Mouse (Mus musculus): ENCODE measurements around the gene Oxt.
"Not testable (repeated sequence)": the region's sequence is repeated elsewhere in the genome, so short reads cannot be mapped to it uniquely, and the experiment has no call there.

The Oxt gene

DNA sequence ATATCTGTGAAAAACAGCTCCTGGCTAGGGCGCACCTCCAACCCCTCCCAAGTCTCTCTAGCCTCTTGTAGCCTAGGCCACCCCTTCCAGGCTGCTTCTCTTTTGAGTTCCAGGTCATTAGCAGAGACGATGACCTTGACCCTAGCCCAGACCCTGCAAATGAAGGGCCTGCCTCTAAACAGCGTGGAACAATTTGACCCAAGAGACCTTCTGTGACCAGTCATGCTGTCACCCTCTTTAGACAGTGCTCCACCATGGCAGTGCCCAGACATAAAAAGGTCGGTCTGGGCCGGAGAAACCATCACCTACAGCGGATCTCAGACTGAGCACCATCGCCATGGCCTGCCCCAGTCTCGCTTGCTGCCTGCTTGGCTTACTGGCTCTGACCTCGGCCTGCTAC lies at the start of gene Oxt:
Oxt (plus strand) TSS at position 301 of the 400 bp plus-strand sequence.
- no peak for DNase-seq (ENCODE audit: low spot score)

DNA sequence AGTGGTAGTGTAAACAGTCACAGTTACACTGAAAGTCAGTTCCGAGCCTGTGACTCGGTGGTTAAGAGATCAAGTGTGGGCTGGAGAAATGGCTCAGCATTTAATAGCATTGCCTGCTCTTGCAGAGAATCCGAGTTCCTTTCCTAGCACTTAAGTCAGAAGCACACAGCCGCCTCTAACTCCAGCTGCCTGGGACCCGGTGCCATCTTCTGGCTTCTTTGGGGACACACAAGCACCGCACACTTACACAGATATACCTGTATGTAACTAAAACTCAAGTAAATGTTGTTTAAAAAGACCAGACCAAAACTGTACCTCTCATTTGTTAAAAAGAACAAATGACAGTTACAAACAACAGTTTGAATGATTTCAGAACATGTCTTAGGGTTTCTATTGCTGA lies 47.5 kb upstream of the Oxt start:
- DNase-seq (ENCODE audit: low spot score): no peak

DNA sequence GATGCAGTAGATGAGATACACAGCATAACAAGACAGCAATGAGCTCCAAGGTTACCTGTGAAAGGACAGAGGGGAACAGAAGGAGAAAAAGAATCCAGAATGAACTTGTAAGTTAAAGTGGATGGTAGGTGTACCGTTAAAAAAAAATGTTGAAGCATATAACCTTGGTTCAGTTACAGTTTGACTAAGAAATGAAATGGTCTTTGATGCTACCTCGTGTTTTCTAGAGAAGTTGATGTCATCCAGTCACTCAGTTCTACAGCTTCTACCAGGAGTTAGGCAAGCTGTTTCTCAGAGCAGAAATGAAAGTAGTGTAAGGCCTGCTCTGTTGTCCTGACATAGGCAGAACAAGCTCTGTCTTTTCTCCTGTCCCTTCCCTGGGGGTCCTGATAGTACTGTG lies 46.7 kb upstream of the Oxt start:
- no peak for DNase-seq (ENCODE audit: low spot score)

DNA sequence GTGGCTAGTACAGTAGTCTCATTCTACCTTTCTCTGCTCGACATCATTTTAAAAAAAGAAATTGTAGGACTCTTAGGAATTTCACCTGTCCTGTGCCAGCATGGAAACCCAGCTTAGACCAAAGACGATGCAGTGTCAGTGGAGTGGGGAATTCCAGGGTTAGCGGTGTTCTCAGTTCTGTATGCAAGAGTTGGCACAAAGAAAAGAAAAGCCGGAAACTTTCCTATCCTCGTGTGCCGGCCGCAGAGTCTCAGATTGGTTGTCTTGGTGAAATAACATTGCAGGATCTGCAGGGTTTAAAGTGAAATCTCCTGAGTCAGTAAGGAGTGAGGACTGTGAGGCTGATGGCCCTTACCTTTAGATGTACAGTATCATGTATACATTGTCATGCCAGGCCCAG lies 46.0 kb upstream of the Oxt start:
- no peak for DNase-seq (ENCODE audit: low spot score)

DNA sequence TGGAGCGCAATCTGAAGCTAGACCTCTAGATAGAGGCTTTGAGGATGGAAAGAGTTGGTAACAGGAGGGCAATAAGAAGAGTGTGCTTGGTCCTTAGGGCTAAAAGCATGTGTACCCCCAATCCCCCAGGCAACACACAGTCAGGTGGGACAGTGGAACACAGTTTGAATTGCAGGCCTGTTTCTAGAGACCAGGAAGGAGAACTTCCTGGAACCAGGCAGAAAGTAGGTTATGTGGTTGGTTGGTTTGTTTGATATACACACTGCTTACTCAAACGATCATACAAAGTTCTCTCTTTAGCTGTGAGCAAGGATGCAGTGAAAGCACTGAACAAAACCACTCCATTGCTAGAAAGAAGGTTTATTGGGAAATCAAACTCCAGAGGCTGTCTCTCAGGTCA lies 43.8 kb upstream of the Oxt start:
- no peak for DNase-seq (ENCODE audit: low spot score)

DNA sequence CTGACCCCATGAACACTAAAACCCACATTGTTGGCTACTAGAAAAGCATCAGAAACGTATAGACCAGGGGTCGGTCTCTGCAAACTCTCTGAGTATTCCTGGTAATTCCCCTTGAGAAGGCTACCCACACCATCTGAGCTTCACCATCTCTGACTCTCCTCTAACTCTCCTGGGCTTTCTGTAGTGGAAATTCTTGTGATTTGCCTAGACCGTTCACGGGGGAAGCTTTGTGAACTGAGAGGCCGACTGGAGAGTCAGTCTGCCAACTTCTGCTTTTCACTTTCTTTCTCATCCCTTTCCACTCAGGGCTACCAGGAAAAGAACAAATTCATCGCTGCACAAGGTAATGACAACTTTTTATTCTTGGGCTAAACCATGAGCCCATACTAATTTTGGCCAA lies 41.0 kb upstream of the Oxt start:
- DNase-seq (ENCODE audit: low spot score): no peak

DNA sequence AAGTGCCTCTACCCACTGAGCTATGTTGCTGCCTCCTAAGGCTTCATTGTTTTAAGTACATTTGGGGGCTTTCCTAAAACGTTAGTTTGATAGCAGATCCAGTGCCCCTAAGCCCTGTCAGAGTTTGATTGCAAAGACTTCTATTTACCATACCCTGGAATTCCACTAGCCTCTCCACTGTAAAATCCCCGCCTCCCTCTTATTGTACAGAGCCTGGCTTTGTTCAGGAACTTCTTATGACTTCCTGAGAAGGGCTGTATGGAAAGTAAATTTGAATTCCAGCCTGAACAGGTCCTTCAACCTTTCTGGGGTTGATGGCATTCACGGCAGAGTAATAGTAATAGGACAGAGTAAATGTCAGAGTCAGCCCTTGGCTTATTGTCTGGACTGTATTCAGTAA lies 39.1 kb upstream of the Oxt start:
- DNase-seq (ENCODE audit: low spot score): no peak

DNA sequence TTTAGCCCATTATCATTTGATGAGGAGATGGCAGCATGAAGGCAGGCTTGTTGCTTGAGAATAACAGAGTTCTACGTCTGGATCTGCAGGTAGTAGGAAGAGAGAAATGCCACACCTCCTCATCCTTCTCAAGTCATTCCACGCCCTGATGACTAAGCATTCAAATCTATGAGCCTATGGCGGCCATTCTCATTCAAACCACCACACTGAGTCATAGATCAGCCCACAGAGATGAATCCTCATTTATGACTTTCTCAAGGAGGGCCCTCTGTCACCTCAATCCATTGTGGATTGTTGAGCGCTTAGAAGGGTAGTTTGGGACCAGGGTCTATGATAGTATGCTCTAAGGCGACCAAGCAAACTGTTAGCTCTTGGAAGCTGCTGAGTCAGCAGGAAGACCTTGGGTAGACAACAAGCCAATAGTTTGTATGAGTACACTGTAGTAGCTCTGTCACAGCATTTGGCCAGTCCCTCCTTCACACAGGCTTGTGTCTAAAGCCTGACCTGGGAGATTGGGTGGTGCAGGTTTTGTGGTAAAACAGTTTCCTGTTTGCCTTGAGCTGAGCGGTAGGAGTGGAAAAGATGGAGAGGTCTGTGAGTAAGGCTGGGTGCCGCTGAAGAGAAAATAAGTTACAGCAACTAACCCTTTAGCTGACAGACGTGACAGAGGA lies 37.0 kb upstream of the Oxt start:
- no peak for DNase-seq (ENCODE audit: low spot score)

DNA sequence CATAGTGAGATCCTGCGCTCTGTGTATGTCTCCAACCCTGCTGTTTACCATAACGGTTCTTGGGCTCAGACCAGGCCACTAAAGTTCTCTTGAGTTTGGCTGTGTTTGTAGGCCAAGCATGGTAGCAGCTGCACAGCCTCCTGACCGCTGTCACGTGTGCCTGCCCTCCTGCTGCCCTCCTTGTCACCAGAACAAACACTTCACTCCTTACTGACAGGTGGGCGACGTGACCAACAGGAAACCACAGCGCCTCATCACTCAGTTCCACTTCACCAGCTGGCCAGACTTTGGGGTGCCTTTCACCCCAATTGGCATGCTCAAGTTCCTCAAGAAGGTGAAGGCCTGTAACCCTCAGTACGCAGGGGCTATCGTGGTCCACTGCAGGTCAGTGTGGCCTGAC lies 35.7 kb upstream of the Oxt start:
- DNase-seq (ENCODE audit: low spot score): no peak

DNA sequence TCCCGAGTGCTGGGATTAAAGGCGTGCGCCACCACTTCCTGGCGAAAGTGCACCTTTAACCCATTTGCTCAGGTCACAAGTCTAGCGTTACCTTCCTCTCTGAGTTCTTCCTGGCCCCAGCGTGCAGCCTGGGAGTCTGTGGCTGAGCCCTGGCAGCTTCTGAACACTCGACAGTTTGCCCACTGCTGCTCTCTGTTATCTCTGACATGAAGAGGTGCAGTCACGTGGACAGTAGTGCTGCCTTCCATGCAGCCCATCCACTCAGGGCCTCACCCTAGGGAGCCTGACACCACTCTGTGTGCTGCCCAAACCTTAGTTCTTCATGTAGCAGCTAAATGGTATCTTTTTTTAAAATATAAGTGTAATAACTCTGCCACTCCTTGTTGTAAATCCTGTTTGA lies 29.0 kb upstream of the Oxt start:
- DNase-seq (ENCODE audit: low spot score): peak; percentile 30

DNA sequence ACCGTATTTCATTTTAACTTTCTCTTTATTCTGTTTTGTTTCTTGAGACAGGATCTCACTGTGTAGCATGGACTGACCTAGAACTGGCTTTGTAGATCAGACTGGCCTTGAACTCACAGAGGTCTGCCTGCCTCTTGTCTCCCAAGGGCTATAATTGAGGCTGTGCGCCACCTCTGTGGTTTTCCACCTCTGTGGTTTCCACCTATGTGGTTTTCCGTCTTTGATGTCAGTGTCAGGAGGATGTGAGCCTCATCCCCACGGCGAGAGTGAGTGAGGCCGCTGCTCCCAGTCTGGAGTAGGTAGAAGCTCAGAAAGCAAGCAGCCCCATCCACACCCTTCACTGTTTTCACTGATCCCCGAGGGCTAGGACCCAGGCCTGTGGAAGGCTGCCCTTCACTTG lies 21.1 kb upstream of the Oxt start:
- no peak for DNase-seq (ENCODE audit: low spot score)

DNA sequence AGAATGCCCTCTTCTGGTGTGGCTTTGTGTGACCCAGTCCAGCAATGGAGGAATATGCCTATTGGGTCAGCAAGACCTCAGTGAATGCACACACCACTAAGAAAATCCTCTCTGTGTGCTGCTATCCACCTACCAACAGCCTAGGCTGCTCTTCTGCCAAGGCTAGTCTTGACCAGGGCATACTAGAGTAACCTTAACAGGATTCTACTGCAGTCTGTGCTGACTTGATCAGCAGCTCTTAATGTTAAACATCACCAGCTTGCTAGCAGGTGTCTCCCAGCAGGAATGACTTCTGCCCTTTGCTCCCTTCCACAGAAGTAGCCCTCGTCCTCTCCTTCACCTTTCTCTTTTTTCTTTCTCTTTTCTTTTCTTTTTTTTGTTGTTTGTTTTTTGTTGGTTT lies 19.7 kb upstream of the Oxt start:
- no peak for DNase-seq (ENCODE audit: low spot score)

DNA sequence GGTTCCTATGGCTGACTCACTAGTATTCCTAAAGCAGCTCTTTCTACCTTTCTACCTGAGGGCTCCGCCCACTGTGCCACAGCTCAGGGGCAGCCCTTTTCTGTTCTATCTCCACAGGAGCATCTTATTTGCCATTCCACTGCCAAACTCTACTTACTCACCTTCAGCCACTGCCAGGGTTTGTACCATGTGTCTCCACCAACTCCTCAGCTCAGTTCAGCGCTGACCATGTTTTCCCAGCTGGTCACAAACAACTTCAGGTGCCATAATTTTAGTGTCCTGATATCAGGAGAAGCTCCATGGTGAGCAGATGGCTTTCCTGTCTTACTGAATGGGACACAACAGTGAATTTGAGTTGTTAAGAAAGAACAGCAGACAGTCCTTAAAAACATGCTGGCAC lies 18.5 kb upstream of the Oxt start:
- DNase-seq (ENCODE audit: low spot score): no peak

DNA sequence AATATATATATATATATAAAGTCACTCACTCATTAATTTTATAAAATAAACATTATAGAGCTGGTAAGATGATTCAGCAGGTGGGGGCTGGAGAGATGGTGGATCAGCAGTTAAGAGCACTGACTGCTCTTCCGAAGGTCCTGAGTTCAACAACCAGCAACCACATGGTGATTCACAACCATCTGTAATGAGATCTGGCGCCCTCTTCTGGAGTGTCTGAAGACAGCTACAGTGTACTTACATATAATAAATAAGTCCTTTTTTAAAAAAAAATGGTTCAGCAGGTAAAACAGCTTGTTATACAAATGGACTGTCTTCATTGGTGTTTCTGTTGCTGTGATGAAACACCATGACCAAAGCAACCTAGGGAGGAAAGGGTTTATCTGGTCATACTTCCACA lies 18.0 kb upstream of the Oxt start:
- no peak for DNase-seq (ENCODE audit: low spot score)

DNA sequence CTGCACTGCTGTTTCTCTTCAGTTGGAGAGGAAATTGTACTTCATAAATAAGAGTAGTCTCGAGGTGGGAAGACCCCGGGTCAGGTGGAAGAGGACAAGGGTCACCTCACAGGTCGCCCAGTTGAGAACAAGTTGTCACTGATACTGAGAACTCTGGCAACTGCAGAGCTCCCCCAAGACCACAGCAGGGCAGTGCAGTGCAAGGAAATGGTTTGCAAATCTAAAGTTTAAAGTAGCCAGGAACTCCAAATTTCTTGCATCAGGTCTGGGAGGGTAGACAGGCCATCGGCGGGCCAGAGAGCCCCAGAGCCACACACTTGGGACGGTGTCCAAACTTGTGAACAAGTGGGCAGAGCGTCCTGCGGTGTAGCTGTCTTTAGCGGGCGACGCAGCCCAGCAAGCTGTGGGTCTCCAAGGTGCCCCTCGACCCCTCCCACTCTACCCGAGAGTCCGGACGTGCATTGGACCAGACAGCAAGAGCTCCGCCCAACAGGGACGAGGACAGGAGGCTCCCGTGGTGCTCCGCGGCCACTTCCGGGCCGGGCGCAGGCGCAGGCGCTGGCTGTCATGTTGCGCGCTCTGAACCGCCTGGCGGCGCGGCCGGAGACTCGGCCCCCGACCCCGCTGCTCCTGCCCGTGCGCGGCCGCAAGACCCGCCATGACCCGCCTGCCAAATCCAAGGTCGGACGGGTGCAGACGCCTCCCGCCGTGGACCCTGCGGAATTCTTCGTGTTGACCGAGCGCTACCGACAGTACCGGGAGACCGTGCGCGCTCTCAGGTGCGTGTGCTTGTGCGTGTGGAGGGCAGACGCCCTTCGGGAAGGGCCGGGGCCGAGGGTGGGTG lies 12.5 kb upstream of the Oxt start, which contains the start of gene Mrps26:
Mrps26 (plus strand) TSS at position 531 of the 844 bp plus-strand sequence.
- peak; percentile 83 for DNase-seq (ENCODE audit: low spot score)

DNA sequence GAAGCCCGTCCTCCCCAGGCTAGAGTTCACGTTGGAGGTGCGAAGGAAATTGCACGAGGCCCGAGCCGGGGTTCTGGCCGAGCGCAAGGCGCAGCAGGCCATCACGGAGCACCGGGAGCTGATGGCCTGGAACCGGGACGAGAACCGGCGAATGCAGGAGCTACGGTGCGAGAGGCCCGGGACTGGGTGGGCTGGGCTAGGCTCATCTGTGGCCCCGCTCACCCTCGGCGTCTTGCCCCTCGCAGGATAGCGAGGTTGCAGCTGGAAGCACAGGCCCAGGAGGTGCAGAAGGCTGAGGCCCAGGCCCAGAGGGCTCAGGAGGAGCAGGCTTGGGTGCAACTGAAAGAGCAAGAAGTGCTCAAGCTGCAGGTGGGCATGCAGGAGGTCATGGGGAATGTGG lies 11.9 kb upstream of the Oxt start:
- DNase-seq (ENCODE audit: low spot score): no peak

DNA sequence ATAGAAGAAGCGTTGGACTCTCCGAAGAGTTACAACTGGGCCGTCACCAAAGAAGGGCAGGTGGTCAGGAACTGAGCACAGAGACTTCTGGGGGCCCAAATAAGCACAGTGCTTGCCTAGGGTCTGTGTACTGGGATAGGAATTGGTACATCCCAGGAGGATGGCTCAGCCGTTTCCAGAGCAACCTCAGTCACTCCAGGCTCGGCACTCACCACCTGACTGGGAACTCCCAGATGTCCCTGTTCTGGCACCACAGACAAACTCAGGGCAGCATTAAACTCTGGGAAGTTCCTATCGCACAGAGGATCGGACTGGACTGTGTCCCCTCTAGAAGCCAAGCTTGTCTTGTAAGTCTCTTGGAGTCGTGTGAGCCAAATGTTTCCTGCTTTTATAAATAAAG lies 11.0 kb upstream of the Oxt start:
- no peak for DNase-seq (ENCODE audit: low spot score)

DNA sequence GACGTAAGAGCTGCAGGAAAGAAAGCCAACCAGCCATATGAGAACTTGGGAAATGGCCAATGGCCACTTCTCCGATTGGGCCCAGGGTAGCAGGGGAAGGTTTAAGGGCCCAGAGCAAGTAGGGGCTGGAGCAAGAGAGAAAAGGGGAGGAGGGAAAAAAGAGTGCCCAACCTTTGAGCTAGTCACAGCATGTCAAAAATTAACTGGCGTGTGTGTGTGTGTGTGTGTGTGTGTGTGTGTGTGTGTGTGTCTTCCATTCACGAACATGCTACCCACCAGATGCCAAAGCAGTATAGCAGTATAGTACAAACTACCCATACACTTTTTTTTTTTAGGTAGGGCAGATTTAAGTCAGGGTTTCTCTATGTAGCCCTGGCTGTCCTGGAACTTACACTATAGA lies 7.1 kb upstream of the Oxt start:
- no peak for DNase-seq (ENCODE audit: low spot score)

DNA sequence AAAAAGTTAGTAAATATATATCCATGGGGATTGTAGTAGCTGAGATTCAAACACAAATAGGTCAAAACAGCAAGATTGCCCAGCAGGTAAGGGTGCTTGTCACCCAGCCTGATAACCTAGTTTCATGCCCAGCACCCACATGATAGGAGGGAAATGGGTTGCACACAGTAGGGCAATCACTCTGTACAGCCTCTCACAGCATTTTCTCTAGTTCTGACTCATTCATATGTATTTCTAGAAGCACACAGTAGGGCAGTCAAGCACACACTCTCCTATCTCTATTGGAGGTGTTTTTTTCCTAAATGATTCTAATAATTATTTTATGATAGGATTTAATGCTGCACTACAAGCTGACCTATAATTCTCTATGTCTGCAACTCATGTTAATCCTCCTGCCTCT lies 6.0 kb upstream of the Oxt start:
- no peak for DNase-seq (ENCODE audit: low spot score)

DNA sequence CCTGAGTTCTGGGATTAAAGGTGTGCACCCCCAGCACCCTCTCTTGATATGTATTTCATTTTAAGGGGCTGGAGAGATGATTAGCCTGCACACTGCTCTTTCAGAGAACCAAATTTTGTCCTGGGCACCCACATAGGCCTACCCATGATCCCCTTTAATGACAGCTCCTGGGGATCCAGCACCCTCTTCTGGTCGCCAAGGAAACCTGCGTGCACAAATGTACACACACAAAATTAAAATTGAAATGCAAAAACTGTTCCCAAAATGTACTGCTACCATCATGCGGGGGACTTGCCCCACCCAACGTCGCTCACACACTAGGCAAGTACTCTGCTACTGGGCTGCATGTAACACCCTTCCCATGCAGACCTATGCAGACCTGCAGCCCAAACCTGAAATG lies 1.0 kb upstream of the Oxt start:
- no peak for DNase-seq (ENCODE audit: low spot score)

DNA sequence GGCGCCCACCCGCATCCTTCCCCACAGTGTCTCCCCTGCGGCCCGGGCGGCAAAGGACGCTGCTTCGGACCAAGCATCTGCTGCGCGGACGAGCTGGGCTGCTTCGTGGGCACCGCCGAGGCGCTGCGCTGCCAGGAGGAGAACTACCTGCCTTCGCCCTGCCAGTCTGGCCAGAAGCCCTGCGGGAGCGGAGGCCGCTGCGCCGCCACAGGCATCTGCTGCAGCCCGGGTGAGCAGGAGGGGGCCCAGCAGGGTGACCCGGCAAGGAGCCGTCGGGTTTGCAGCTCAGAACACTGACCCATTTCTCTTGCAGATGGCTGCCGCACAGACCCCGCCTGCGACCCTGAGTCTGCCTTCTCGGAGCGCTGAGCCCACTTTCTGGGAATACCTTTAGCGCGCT lies 591 bp downstream of the Oxt start:
- not testable (repeated sequence) for DNase-seq (ENCODE audit: low spot score)

DNA sequence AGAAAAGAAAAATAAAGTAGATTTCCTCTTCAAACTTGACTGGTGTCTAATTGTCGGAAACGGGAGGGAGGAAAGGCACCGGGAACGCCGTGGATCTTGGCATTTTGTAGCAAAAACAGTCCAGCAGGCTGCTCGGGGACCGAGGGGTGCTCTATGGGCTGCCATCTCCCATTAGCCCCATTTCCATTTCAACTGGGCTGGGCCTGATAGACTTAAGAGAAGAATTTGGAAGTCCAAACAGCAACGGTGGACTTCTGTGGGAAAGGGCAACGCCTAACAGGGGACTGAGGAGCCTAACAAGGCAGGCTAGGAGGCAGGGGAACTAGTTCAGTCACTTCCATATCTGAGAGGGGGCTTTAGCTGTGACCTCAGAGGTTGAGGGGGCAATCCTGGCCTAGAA lies 1.0 kb downstream of the Oxt start:
- no peak for DNase-seq (ENCODE audit: low spot score)

DNA sequence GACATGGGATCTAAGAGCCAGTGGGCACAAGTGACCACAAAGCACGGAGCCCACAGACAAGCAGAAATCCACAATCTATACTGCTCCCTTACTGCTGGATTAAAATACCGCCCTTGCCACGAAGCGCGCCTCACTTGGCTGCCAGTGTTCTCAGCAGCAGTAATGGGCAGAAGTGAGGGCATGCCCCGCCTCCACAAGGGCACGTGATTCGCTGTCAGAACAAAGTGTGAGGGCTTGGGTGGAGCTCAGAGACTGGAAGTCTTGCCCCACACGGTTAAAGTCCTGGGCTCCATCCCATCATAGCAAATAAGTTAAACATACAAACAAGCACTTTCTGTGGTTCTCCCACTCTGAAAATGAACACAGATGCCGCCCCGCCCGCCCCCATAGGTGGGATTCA lies 1.7 kb downstream of the Oxt start:
- DNase-seq (ENCODE audit: low spot score): peak; percentile 40

DNA sequence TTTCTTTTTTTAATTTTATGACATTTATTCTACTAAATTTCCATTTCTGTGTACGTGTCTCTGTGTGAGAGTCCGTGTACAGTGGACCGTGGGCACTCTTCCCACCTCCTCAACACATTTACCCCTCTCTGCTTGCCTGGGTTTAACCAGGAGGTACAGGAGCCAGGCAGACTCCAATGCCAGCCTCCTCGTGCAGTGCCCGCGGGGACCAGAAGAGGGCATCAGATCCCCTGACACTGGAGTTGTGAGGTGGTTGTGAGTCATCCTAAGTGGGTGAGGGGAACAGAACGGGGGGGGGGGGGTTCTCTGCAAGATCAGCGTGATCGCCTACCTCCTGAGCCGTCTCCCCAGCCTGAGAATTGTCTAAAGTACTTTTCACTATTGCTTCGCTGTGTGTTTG lies 2.2 kb downstream of the Oxt start:
- DNase-seq (ENCODE audit: low spot score): peak; percentile 38
